In genomic region chr8:126540298-126540697, GRCm38 (mm10) we compare ENCODE assay signal across 9 mouse cellular contexts. TPM values are rescaled to one million over a fixed set of nuclear protein-coding genes. Genes with fewer than 3 reads are reported as not detected.
A peak's percentile ranks its signal among the peaks of the same experiment; 100 is the strongest.
DNase-seq lines count a peak whose midpoint lies in the region; ATAC-seq and TF ChIP-seq lines count a peak whose summit lies in the region.
"Had no signal": no experiment of that assay in that cellular context is flagged by ENCODE, and none has a peak within 500 bp of the region (broad histone marks: within the 10 kb centered on the region; RNA-seq: fewer than 3 reads in every experiment).

No protein-coding gene starts in this region.

- WGBS in kidney, embryonic 14.5 days, result 91% methylated on average over 5 of the region's 5 CpGs
- WGBS in small intestine, adult 2 months, result 43% methylated on average over 5 of the region's 5 CpGs

- no peaks in the 10 kb centered on the region for H3K27me3 ChIP-seq in kidney, embryonic 14.5 days (ENCODE audit: control insufficient read depth, insufficient read depth, low read length)
- H3K27me3 ChIP-seq in small intestine, adult 2 months (ENCODE audit: control insufficient read depth, insufficient read depth, low read length), result no peaks in the 10 kb centered on the region

- DNase-seq in gastrocnemius, adult 2 months, result no peak
- DNase-seq in gastrocnemius, postnatal 36 days, result no peak
- DNase-seq in kidney, adult 9 months, result no peak
- DNase-seq in urinary bladder, postnatal 4 days (ENCODE audit: low spot score in 2 of 2), result no peak
- DNase-seq: cerebellum, adult 9-11 months had no signal

- peaks cover 47% of the 10 kb centered on the region for H3K4me1 ChIP-seq in kidney, embryonic 14.5 days (ENCODE audit: control insufficient read depth, insufficient read depth, low read length)
- peaks cover 71% of the 10 kb centered on the region for H3K4me1 ChIP-seq in bone marrow macrophage, adult 2 months (ENCODE audit: control insufficient read depth, insufficient read depth, low read length)
- H3K4me1 ChIP-seq in small intestine, adult 2 months (ENCODE audit: control insufficient read depth, insufficient read depth, insufficient read length, low read length), result peaks cover 19% of the 10 kb centered on the region; the same call in 1 of the 2 replicates

- H3K36me3 ChIP-seq in kidney, embryonic 14.5 days (ENCODE audit: control insufficient read depth, insufficient read depth, low read length), result no peaks in the 10 kb centered on the region
- H3K36me3 ChIP-seq in small intestine, adult 2 months (ENCODE audit: control insufficient read depth, insufficient read depth, low read length), result no peaks in the 10 kb centered on the region

- ATAC-seq in kidney, embryonic 14.5 days (ENCODE audit: low FRiP score, low TSS enrichment), result no peak

- H3K4me3 ChIP-seq in gastrocnemius, adult 2 months, result no peak overlapping the region
- no peak overlapping the region for H3K4me3 ChIP-seq in kidney, embryonic 14.5 days (ENCODE audit: low read length)
- no peak overlapping the region for H3K4me3 ChIP-seq in bone marrow macrophage, adult 2 months (ENCODE audit: insufficient read depth, low read length)
- no peak overlapping the region for H3K4me3 ChIP-seq in small intestine, adult 2 months (ENCODE audit: low read depth, low read length)

- H3K9ac ChIP-seq in kidney, embryonic 14.5 days (ENCODE audit: low read depth, low read length), result no peak overlapping the region
- H3K9ac ChIP-seq: lung, embryonic 14.5 days had no signal

- intact Hi-C loops in gastrocnemius, adult 2 months (cut with DNase I), result no loop called here
- intact Hi-C loops in gastrocnemius, postnatal 36 days (cut with DNase I), result no loop called here

- TF ChIP-seq POLR2A in bone marrow macrophage, adult 2 months (IDR thresholded peaks at IDR 0.05; ENCODE audit: borderline replicate concordance, low read depth, low read length), result no peak
- no peak for TF ChIP-seq POLR2A in small intestine, adult 2 months (IDR thresholded peaks at IDR 0.05; ENCODE audit: low read depth, low read length)

- H3K9me3 ChIP-seq in kidney, embryonic 14.5 days (ENCODE audit: control insufficient read depth, low read length), result no peaks in the 10 kb centered on the region

- no peak overlapping the region for H3K4me2 ChIP-seq in kidney, embryonic 14.5 days (replicated peaks; ENCODE audit: low read depth, low read length)
- H3K4me2 ChIP-seq: lung, embryonic 14.5 days had no signal

- peak overlapping the region; percentile 70 for H3K27ac ChIP-seq in gastrocnemius, adult 2 months
- H3K27ac ChIP-seq in kidney, embryonic 14.5 days (ENCODE audit: low read depth, low read length), result peak overlapping the region; percentile 37; the same call in 1 of the 2 replicates
- H3K27ac ChIP-seq in bone marrow macrophage, adult 2 months (ENCODE audit: insufficient read depth, low read depth, low read length), result peak overlapping the region; percentile 48; the same call in 1 of the 2 replicates
- peak overlapping the region; percentile 46 for H3K27ac ChIP-seq in small intestine, adult 2 months (ENCODE audit: insufficient read depth, low read depth, low read length)

- TF ChIP-seq CTCF in gastrocnemius, adult 2 months (IDR thresholded peaks at IDR 0.05), result no peak
- no peak for TF ChIP-seq CTCF in bone marrow macrophage, adult 2 months (IDR thresholded peaks at IDR 0.05; ENCODE audit: low read depth, low read length)
- TF ChIP-seq CTCF in small intestine, adult 2 months (IDR thresholded peaks at IDR 0.05; ENCODE audit: extremely low read depth, insufficient read length, insufficient replicate concordance, low read depth, low read length), result no peak

RNA-seq across cellular contexts. Expression of gene Irf2bp2, which starts 53.5 kb away (rescaled TPM):
- 10 to 100 TPM; 28.6 to 81.6 TPM for total RNA-seq in gastrocnemius, adult 2 months (2021)
- 10 to 100 TPM; 26.5 to 30.1 TPM for total RNA-seq in gastrocnemius, postnatal 36 days (2021)
- 11.6 and 14.6 TPM in 2 replicates for polyA plus RNA-seq in kidney, embryonic 14.5 days (2014; fragmentation: Nextera tagmentation; extraction: Ambion mirVana)
- 163 and 167 TPM in 2 replicates for polyA plus RNA-seq in bone marrow macrophage, adult 2 months (2012; ENCODE audit: insufficient read depth, insufficient read length, missing spikeins)
- polyA plus RNA-seq in small intestine, adult 2 months (2012; rRNA removed), result 50.5 and 91.6 TPM in 2 replicates
